Mouse (Mus musculus) stomach, embryonic 16.5 days (tissue): ENCODE measurements at regions not wholly inside any gene's neighbourhood (a gene's known extent, or its start where the extent isn't known, plus 50 kb on each side); places are given as distances from the start of the nearest gene placed in this dataset.

ENCODE experiments used
- ATAC-seq: fragments of 200-750 bp; cut with Nextera tagmentation; 2 replicates; pipeline ENCODE4 v1.8.0; 2017; ENCODE audit warnings: moderate number of reproducible peaks, moderate TSS enrichment; ENCODE audit not compliant: insufficient read depth, low FRiP score
- H3K27ac ChIP-seq: fragments of 300-500 bp; sonication (generic); 2 replicates; pipeline ENCODE4 v1.5.1; 2014; ENCODE audit warnings: low read length
- H3K27me3 ChIP-seq: fragments of 300-500 bp; sonication (generic); 2 replicates; pipeline ENCODE4 v1.6.1; 2014; ENCODE audit warnings: low read length, control low read depth, mixed read lengths; ENCODE audit not compliant: control insufficient read depth, insufficient read depth
- H3K36me3 ChIP-seq: fragments of 300-500 bp; sonication (generic); 2 replicates; pipeline ENCODE4 v1.6.1; 2014; ENCODE audit warnings: low read length; ENCODE audit not compliant: control insufficient read depth, insufficient read depth
- H3K4me1 ChIP-seq: fragments of 300-500 bp; sonication (generic); 2 replicates; pipeline ENCODE4 v1.6.1; 2014; ENCODE audit warnings: low read length, control low read depth, mixed read lengths; ENCODE audit not compliant: control insufficient read depth, insufficient read depth
- H3K4me2 ChIP-seq: fragments of 300-500 bp; sonication (generic); 2 replicates; pipeline ENCODE4 v1.6.1; 2014; ENCODE audit warnings: low read depth, low read length, mixed read lengths
- H3K4me3 ChIP-seq: fragments of 300-500 bp; sonication (generic); replicated peaks from 2 replicates; pipeline ENCODE4 v1.5.1; 2014; ENCODE audit warnings: mild to moderate bottlenecking, low read length
- H3K9ac ChIP-seq: fragments of 300-500 bp; sonication (generic); 2 replicates; pipeline ENCODE4 v1.6.1; 2014; ENCODE audit warnings: low read length
- H3K9me3 ChIP-seq: fragments of 300-500 bp; sonication (generic); replicated peaks from 2 replicates; pipeline ENCODE4 v1.6.1; 2016; ENCODE audit warnings: low read length, control low read depth; ENCODE audit not compliant: control insufficient read depth
- WGBS: fragments of 180-500 bp; shearing (Covaris S2); extraction: QIAGEN DNeasy Blood & Tissue Kit; methylation state at CpG from one replicate; pipeline ENCODE4 v1.1.7; 2014; 5-methylcytosine and 5-hydroxymethylcytosine counted together

DNA sequence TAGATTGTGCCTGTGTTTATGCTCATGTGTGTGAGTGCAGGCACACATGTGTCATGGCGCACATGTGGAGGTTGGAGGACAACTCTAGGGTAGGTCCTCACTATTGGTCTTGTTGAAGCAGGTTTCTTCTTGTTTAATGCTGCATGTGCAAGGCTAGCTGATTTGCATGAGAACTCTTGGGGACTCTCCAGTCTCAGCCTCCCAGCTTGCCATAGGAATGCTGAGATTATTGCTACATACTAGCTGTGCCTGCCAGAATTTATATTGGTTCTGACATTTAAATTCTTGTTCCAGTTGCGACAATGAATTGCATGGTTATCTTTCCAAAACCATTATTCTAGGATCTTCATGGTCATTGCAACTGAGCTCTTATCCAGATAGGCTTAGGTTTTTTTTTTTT, 1168.5 kb downstream of the Sorcs3 start:
- H3K36me3 ChIP-seq: no peaks in the 10 kb centered on the region
- H3K4me3 ChIP-seq: no peak overlapping the region
- no peak overlapping the region for H3K4me2 ChIP-seq
- no peak for ATAC-seq
- no peak overlapping the region for H3K27ac ChIP-seq
- no peaks in the 10 kb centered on the region for H3K27me3 ChIP-seq
- H3K9ac ChIP-seq: no peak overlapping the region
- H3K9me3 ChIP-seq: no peaks in the 10 kb centered on the region
- WGBS: 86% methylated on average over 2 of the region's 2 CpGs
- no peaks in the 10 kb centered on the region for H3K4me1 ChIP-seq

DNA sequence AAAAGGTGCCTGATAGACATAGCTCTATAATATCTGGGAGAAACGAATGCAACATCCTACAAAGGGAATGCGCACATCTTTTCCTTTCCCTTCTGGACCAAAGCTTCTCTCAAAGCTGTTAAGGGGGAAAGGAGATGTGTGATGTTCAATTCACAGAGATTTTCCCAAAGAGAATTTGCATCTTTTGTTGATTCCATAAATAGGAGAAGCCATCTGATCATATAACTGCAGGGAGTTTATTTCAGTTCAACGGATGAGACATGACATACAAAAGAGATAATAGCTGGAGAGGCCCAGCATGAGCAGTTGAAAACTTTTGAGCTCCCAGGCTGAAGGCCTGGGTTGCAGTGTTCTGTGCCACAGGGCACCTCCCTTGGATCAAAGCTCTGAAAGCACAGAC, 1169.1 kb downstream of the Sorcs3 start:
- H3K4me3 ChIP-seq: no peak overlapping the region
- no peaks in the 10 kb centered on the region for H3K4me1 ChIP-seq
- H3K27ac ChIP-seq: no peak overlapping the region
- no peak overlapping the region for H3K4me2 ChIP-seq
- H3K36me3 ChIP-seq: no peaks in the 10 kb centered on the region
- H3K9me3 ChIP-seq: no peaks in the 10 kb centered on the region
- H3K27me3 ChIP-seq: no peaks in the 10 kb centered on the region
- ATAC-seq: no peak
- 91% methylated on average over 3 of the region's 3 CpGs for WGBS
- H3K9ac ChIP-seq: no peak overlapping the region

- no peaks in the 10 kb centered on the region for H3K4me1 ChIP-seq
- H3K36me3 ChIP-seq: no peaks in the 10 kb centered on the region
- 44% methylated on average over 1 of the region's 1 CpGs for WGBS
- no peak for ATAC-seq
- H3K4me3 ChIP-seq: no peak overlapping the region
- no peak overlapping the region for H3K9ac ChIP-seq
- no peak overlapping the region for H3K27ac ChIP-seq
- no peak overlapping the region for H3K4me2 ChIP-seq
- H3K27me3 ChIP-seq: no peaks in the 10 kb centered on the region
- no peaks in the 10 kb centered on the region for H3K9me3 ChIP-seq
These were observed 1170.2 kb downstream of the Sorcs3 start for GRCm38 (mm10) chr19:49375754-49376619.

- Histone ChIP-seq H3K27ac (no peak overlapping the region), H3K36me3 (no peaks in the 10 kb centered on the region), H3K9me3 (no peaks in the 10 kb centered on the region), H3K4me1 (no peaks in the 10 kb centered on the region), H3K4me3 (no peak overlapping the region), H3K27me3 (no peaks in the 10 kb centered on the region), H3K9ac (no peak overlapping the region), H3K4me2 (no peak overlapping the region)
- ATAC-seq: no peak
- 56% methylated on average over 3 of the region's 3 CpGs for WGBS
These were observed 1173.8 kb downstream of the Sorcs3 start for GRCm38 (mm10) chr19:49379646-49380045.

DNA sequence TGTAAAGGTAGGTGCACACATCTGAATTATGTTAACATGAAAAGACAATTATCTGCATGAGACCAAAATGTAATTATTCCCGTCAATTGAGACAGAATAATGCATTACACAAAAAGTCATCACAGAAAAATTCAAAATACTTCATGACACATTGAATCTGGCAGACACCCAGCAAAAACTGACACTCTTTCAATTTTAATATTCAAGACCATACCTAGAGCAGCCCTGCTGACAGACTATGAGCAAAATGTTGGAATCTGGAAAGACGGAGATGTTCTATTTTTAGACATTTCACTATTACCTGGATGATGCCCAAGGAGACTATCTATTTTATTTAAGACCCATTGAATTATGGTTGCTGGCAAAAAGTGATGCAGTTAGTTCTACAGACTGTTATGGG, 1190.4 kb downstream of the Sorcs3 start:
- Histone ChIP-seq H3K4me3 (no peak overlapping the region), H3K36me3 (no peaks in the 10 kb centered on the region), H3K4me2 (no peak overlapping the region), H3K27me3 (no peaks in the 10 kb centered on the region), H3K27ac (no peak overlapping the region), H3K9ac (no peak overlapping the region), H3K4me1 (no peaks in the 10 kb centered on the region), H3K9me3 (no peaks in the 10 kb centered on the region)
- 67% methylated on average over 2 of the region's 2 CpGs for WGBS
- ATAC-seq: no peak

- Histone ChIP-seq H3K4me2 (no peak overlapping the region), H3K4me3 (no peak overlapping the region), H3K4me1 (no peaks in the 10 kb centered on the region), H3K27me3 (no peaks in the 10 kb centered on the region), H3K36me3 (no peaks in the 10 kb centered on the region), H3K9me3 (no peaks in the 10 kb centered on the region), H3K27ac (no peak overlapping the region), H3K9ac (no peak overlapping the region)
- ATAC-seq: no peak
- WGBS: 53% methylated on average over 2 of the region's 2 CpGs
These were observed 1209.5 kb downstream of the Sorcs3 start for GRCm38 (mm10) chr19:49415326-49415725.

GRCm38 (mm10) chr19:49423059-49423900, 1217.5 kb downstream of the Sorcs3 start:
- Histone ChIP-seq H3K27ac (no peak overlapping the region), H3K36me3 (no peaks in the 10 kb centered on the region), H3K4me1 (no peaks in the 10 kb centered on the region), H3K9me3 (no peaks in the 10 kb centered on the region), H3K9ac (no peak overlapping the region), H3K27me3 (no peaks in the 10 kb centered on the region), H3K4me3 (no peak overlapping the region), H3K4me2 (no peak overlapping the region)
- no peak for ATAC-seq
- 79% methylated on average over 7 of the region's 7 CpGs for WGBS
